Mouse (Mus musculus) kidney, embryonic 15.5 days (tissue): ENCODE data around the gene Galnt18. TPM values are rescaled to one million over a fixed set of nuclear protein-coding genes. Genes with fewer than 3 reads are reported as not detected.

Experiments used
- ATAC-seq: fragments of 200-750 bp; cut with Nextera tagmentation; replicated peaks from 2 replicates; pipeline ENCODE4 v1.8.0; 2017; ENCODE audit warnings: moderate TSS enrichment; ENCODE audit not compliant: low FRiP score
- H3K27ac ChIP-seq: fragments of 300-500 bp; sonication (generic); 2 replicates; pipeline ENCODE4 v1.5.1; 2015; ENCODE audit warnings: mild to moderate bottlenecking, inconsistent platforms
- H3K27me3 ChIP-seq: fragments of 300-500 bp; sonication (generic); 2 replicates; pipeline ENCODE4 v1.6.1; 2015; ENCODE audit warnings: inconsistent platforms
- H3K36me3 ChIP-seq: fragments of 300-500 bp; sonication (generic); 2 replicates; pipeline ENCODE4 v1.6.1; 2015; ENCODE audit warnings: inconsistent platforms
- H3K4me1 ChIP-seq: fragments of 300-500 bp; sonication (generic); 2 replicates; pipeline ENCODE4 v1.6.1; 2015; ENCODE audit warnings: inconsistent platforms
- H3K4me2 ChIP-seq: fragments of 300-500 bp; sonication (generic); 2 replicates; pipeline ENCODE4 v1.6.1; 2015; ENCODE audit warnings: moderate library complexity, mild to moderate bottlenecking, inconsistent platforms
- H3K4me3 ChIP-seq: fragments of 300-500 bp; sonication (generic); replicated peaks from 2 replicates; pipeline ENCODE4 v1.5.1; 2015; ENCODE audit warnings: mild to moderate bottlenecking, inconsistent platforms
- H3K9ac ChIP-seq: fragments of 300-500 bp; sonication (generic); 2 replicates; pipeline ENCODE4 v1.6.1; 2015; ENCODE audit warnings: mild to moderate bottlenecking, inconsistent platforms
- H3K9me3 ChIP-seq: fragments of 300-500 bp; sonication (generic); replicated peaks from 2 replicates; pipeline ENCODE4 v1.6.1; 2016; ENCODE audit warnings: inconsistent platforms
- WGBS: fragments of 180-500 bp; shearing (Covaris S2); methylation state at CpG from one replicate; pipeline ENCODE4 v1.1.7; 2015; ENCODE audit warnings: mixed read lengths; 5-methylcytosine and 5-hydroxymethylcytosine counted together
- microRNA-seq: library from miRNA; unstranded; fragments of <30 nt; microRNA quantifications from one replicate; pipeline ENCODE4, GENCODE M21; 2016
- polyA plus RNA-seq: library from polyadenylated mRNA; unstranded; fragments of >200 nt; fragmentation: Nextera tagmentation; extraction: Ambion mirVana; gene quantifications from 2 replicates; pipeline ENCODE4 v1.2.1, GENCODE M21; 2015

Galnt18 gene
- polyA plus RNA-seq, 1 experiment from 2014 or later: 31.8 TPM

- Histone ChIP-seq H3K4me1 (no peaks in the 10 kb centered on the region), H3K27me3 (no peaks in the 10 kb centered on the region), H3K9me3 (no peaks in the 10 kb centered on the region), H3K9ac (no peak overlapping the region), H3K4me2 (no peak overlapping the region), H3K27ac (no peak overlapping the region), H3K4me3 (no peak overlapping the region), H3K36me3 (no peaks in the 10 kb centered on the region)
- ATAC-seq: no peak
- WGBS: 60% methylated on average over 2 of the region's 2 CpGs
These were observed 346.6 kb downstream of the Galnt18 start for GRCm38 (mm10) chr7:111433173-111433572.

DNA sequence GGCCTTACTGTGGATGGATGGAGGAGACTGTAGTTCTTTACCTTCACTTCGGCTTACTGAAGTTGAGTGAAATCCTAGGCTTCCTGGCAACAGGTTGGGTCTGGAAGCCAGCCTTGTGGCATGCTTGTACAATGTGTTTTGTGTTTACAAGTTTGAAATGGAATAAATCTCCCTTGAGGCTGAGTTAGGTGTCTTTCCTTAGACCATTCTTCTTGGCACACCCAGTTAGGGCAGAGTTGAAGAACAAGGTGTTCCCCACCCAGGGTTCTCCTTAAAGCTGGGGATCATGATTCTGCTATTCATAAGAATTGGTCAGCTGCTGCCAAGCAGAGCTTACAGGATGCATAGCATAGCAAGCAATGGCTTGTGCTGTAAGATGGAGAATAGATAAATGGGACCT is 352.4 kb downstream of the Galnt18 start:
- Histone ChIP-seq H3K4me1 (no peaks in the 10 kb centered on the region), H3K9ac (no peak overlapping the region), H3K27me3 (no peaks in the 10 kb centered on the region), H3K36me3 (no peaks in the 10 kb centered on the region), H3K4me2 (no peak overlapping the region), H3K27ac (no peak overlapping the region), H3K9me3 (no peaks in the 10 kb centered on the region), H3K4me3 (no peak overlapping the region)
- 89% methylated on average over 1 of the region's 1 CpGs for WGBS
- no peak for ATAC-seq

Small RNA genes lying within 50 kb of the gene (microRNA-seq; reads per million reads assigned to microRNA genes)
- gene Gm25787: not detected

Other genes with a start within 250 kb of the Galnt18 start
- gene Usp47, start 243.5 kb upstream of the Galnt18 start, polyA plus RNA-seq: 61.1 and 62.0 TPM in 2 replicates